Mouse (Mus musculus): ENCODE results near the gene Fam208a.

Fam208a gene

GRCm38 (mm10) chr14:27420816-27421215 lies 7.8 kb upstream of the Fam208a start:
- no peak for DNase-seq (ENCODE audit: low read depth, low spot score)

GRCm38 (mm10) chr14:27422301-27422700 lies 6.3 kb upstream of the Fam208a start:
- DNase-seq (ENCODE audit: low read depth, low spot score): no peak

GRCm38 (mm10) chr14:27428973-27429711 lies 508 bp downstream of the Fam208a start:
- peak; percentile 90 for DNase-seq (ENCODE audit: low read depth, low spot score)

GRCm38 (mm10) chr14:27430280-27430679 lies 1.6 kb downstream of the Fam208a start:
- DNase-seq (ENCODE audit: low read depth, low spot score): no peak

GRCm38 (mm10) chr14:27432064-27432463 lies 3.4 kb downstream of the Fam208a start:
- DNase-seq (ENCODE audit: low read depth, low spot score): no peak

GRCm38 (mm10) chr14:27436116-27436515 lies 7.5 kb downstream of the Fam208a start:
- no peak for DNase-seq (ENCODE audit: low read depth, low spot score)

- no peak for DNase-seq (ENCODE audit: low read depth, low spot score)
Measured at GRCm38 (mm10) chr14:27436826-27437225, 8.2 kb downstream of the Fam208a start.

- DNase-seq (ENCODE audit: low read depth, low spot score): peak; percentile 48
Measured at GRCm38 (mm10) chr14:27440921-27441320, 12.3 kb downstream of the Fam208a start.

- no peak for DNase-seq (ENCODE audit: low read depth, low spot score)
Measured at GRCm38 (mm10) chr14:27444851-27445281, 16.2 kb downstream of the Fam208a start.

GRCm38 (mm10) chr14:27446963-27447362 lies 18.3 kb downstream of the Fam208a start:
- no peak for DNase-seq (ENCODE audit: low read depth, low spot score)

GRCm38 (mm10) chr14:27491399-27491798 lies 62.8 kb downstream of the Fam208a start:
- no peak for DNase-seq (ENCODE audit: low read depth, low spot score)

- DNase-seq (ENCODE audit: low read depth, low spot score): no peak
Measured at GRCm38 (mm10) chr14:27493516-27493915, 64.9 kb downstream of the Fam208a start.

- no peak for DNase-seq (ENCODE audit: low read depth, low spot score)
Measured at GRCm38 (mm10) chr14:27501096-27501495, 72.5 kb downstream of the Fam208a start.

- DNase-seq (ENCODE audit: low read depth, low spot score): peak; percentile 95
Measured at GRCm38 (mm10) chr14:27507894-27508643, 79.4 kb downstream of the Fam208a start, which contains the start of gene Ccdc66. Gene Ccdc66 (minus strand): TSS chr14:27508460.

GRCm38 (mm10) chr14:27508644-27509301 lies 80.1 kb downstream of the Fam208a start:
- no peak for DNase-seq (ENCODE audit: low read depth, low spot score)

GRCm38 (mm10) chr14:27524541-27524940 lies 95.9 kb downstream of the Fam208a start:
- no peak for DNase-seq (ENCODE audit: low read depth, low spot score)
